ENCODE assay signal across 10 mouse cellular contexts in the genomic region with DNA sequence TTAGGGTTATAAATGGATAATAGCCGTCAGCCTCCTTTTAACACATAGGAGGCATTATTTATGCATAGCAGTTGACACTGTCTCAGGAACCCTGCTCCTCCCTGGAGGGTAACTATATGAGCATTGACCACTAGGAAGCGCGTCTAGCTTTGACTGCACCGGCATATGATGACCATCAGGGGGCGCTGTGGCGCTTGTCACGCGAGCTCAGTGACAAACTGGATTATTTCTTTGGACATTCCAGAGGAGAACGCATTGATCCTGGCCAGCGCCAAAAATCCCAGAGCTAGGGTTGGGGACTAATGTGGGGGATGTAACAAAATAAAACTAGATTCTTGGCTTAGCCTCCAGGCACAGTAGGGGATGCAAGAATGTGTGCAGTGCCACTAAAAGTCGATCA. TPM values are rescaled to one million over a fixed set of nuclear protein-coding genes. Genes with fewer than 3 reads are reported as not detected.
DNase-seq lines count a peak whose midpoint lies in the region; ATAC-seq and TF ChIP-seq lines count a peak whose summit lies in the region.
"Had no signal": no experiment of that assay in that cellular context is flagged by ENCODE, and none has a peak within 500 bp of the region (broad histone marks: within the 10 kb centered on the region; RNA-seq: fewer than 3 reads in every experiment).

No protein-coding gene starts in this region.

- 11% methylated on average over 11 of the region's 11 CpGs for WGBS in neural tube, embryonic 15.5 days
- 11% methylated on average over 11 of the region's 11 CpGs for WGBS in limb, embryonic 10.5 days
- WGBS in neural tube, embryonic 12.5 days: 10% methylated on average over 11 of the region's 11 CpGs

- no peak for ATAC-seq in neural tube, embryonic 15.5 days (ENCODE audit: low FRiP score)
- 0 out of 2 replicates have a peak, but pooled peaks have one; percentile 13 for ATAC-seq in neural tube, embryonic 12.5 days (ENCODE audit: low FRiP score, low read depth)

- H3K27ac ChIP-seq in neural tube, embryonic 15.5 days (replicated peaks): no peak overlapping the region
- no peak overlapping the region for H3K27ac ChIP-seq in gastrocnemius, adult 2 months
- H3K27ac ChIP-seq in limb, embryonic 10.5 days: no peak overlapping the region
- H3K27ac ChIP-seq in neural tube, embryonic 12.5 days: no peak overlapping the region
- H3K27ac ChIP-seq: embryonic facial prominence, embryonic 13.5 days had no signal

- H3K9me3 ChIP-seq in neural tube, embryonic 15.5 days (replicated peaks): no peaks in the 10 kb centered on the region
- H3K9me3 ChIP-seq in limb, embryonic 10.5 days (replicated peaks): no peaks in the 10 kb centered on the region
- H3K9me3 ChIP-seq in neural tube, embryonic 12.5 days: no peaks in the 10 kb centered on the region
- H3K9me3 ChIP-seq: embryonic facial prominence, embryonic 13.5 days had no signal

- intact Hi-C loops in gastrocnemius, adult 2 months (cut with DNase I): loop anchor here (1.0 kb wide), 2 partner anchors 27 to 82 kb away; no protein-coding TSS in a partner anchor

- no peak; the same call in 1 of the 2 replicates for TF ChIP-seq CTCF in gastrocnemius, adult 2 months (IDR thresholded peaks at IDR 0.05)

- no peak overlapping the region for H3K4me3 ChIP-seq in neural tube, embryonic 15.5 days (replicated peaks)
- no peak overlapping the region for H3K4me3 ChIP-seq in gastrocnemius, adult 2 months
- H3K4me3 ChIP-seq in limb, embryonic 10.5 days: no peak overlapping the region
- H3K4me3 ChIP-seq in neural tube, embryonic 12.5 days: no peak overlapping the region
- H3K4me3 ChIP-seq: embryonic facial prominence, embryonic 13.5 days had no signal

- peaks cover 3% of the 10 kb centered on the region; the same call in 1 of the 2 replicates for H3K27me3 ChIP-seq in neural tube, embryonic 15.5 days (replicated peaks)
- peaks cover 28% of the 10 kb centered on the region for H3K27me3 ChIP-seq in limb, embryonic 10.5 days (ENCODE audit: low read depth, poor library complexity, severe bottlenecking)
- no peaks in the 10 kb centered on the region; the same call in 1 of the 2 replicates for H3K27me3 ChIP-seq in neural tube, embryonic 12.5 days (replicated peaks)
- H3K27me3 ChIP-seq: embryonic facial prominence, embryonic 13.5 days had no signal

- no peak overlapping the region for H3K9ac ChIP-seq in neural tube, embryonic 15.5 days (replicated peaks)
- no peak overlapping the region for H3K9ac ChIP-seq in neural tube, embryonic 12.5 days
- H3K9ac ChIP-seq: embryonic facial prominence, embryonic 13.5 days had no signal

- no peaks in the 10 kb centered on the region for H3K4me1 ChIP-seq in neural tube, embryonic 15.5 days
- H3K4me1 ChIP-seq in limb, embryonic 10.5 days: no peaks in the 10 kb centered on the region
- H3K4me1 ChIP-seq in neural tube, embryonic 12.5 days: no peaks in the 10 kb centered on the region

- DNase-seq in neural tube, embryonic 10.5 days (ENCODE audit: extremely low spot score, low spot score): peak; percentile 63
- DNase-seq in cerebellum, adult 11-12 months: peak; percentile 60
- peak; percentile 79 for DNase-seq in gastrocnemius, adult 2 months
- peak; percentile 78 for DNase-seq in kidney, adult 18-20 months
- peak; percentile 83 for DNase-seq in limb, embryonic 10.5 days (ENCODE audit: low spot score)
- DNase-seq in thymus, postnatal 25 days: peak; percentile 56

- H3K4me2 ChIP-seq in neural tube, embryonic 15.5 days: no peak overlapping the region
- H3K4me2 ChIP-seq in neural tube, embryonic 12.5 days (replicated peaks): no peak overlapping the region
- H3K4me2 ChIP-seq: embryonic facial prominence, embryonic 13.5 days had no signal

- H3K36me3 ChIP-seq in neural tube, embryonic 15.5 days: no peaks in the 10 kb centered on the region
- H3K36me3 ChIP-seq in limb, embryonic 10.5 days: no peaks in the 10 kb centered on the region
- no peaks in the 10 kb centered on the region for H3K36me3 ChIP-seq in neural tube, embryonic 12.5 days
- H3K36me3 ChIP-seq: embryonic facial prominence, embryonic 13.5 days had no signal

RNA-seq across cellular contexts. Expression of a gene that starts 35.3 kb away (rescaled TPM):
- polyA plus RNA-seq in neural tube, embryonic 15.5 days (2015; fragmentation: Nextera tagmentation; extraction: Ambion mirVana): 10.7 and 17.8 TPM in 2 replicates
- 10 to 100 TPM; 48.0 to 81.2 TPM for total RNA-seq in gastrocnemius, adult 2 months (2021)
- 6.7 and 10.6 TPM in 2 replicates for polyA plus RNA-seq in limb, embryonic 10.5 days (2016; fragmentation: Nextera tagmentation; extraction: Ambion mirVana)
- 6.1 and 9.9 TPM in 2 replicates for polyA plus RNA-seq in neural tube, embryonic 12.5 days (2016; fragmentation: Nextera tagmentation; extraction: Ambion mirVana)

RNA-seq across cellular contexts. Expression of a gene that starts 43.9 kb away (rescaled TPM):
- 47.7 and 60.7 TPM in 2 replicates for polyA plus RNA-seq in neural tube, embryonic 15.5 days (2015; fragmentation: Nextera tagmentation; extraction: Ambion mirVana)
- 1 to 10 TPM; 3.8 to 4.2 TPM for total RNA-seq in gastrocnemius, adult 2 months (2021)
- 7.9 and 10.4 TPM in 2 replicates for polyA plus RNA-seq in limb, embryonic 10.5 days (2016; fragmentation: Nextera tagmentation; extraction: Ambion mirVana)
- 62.3 and 67.8 TPM in 2 replicates for polyA plus RNA-seq in neural tube, embryonic 12.5 days (2016; fragmentation: Nextera tagmentation; extraction: Ambion mirVana)

RNA-seq across cellular contexts. Expression of a gene that starts 53.6 kb away (rescaled TPM):
- 28.9 and 33.4 TPM in 2 replicates for polyA plus RNA-seq in neural tube, embryonic 15.5 days (2015; fragmentation: Nextera tagmentation; extraction: Ambion mirVana)
- 1 to 10 TPM; 2.3 to 2.8 TPM for total RNA-seq in gastrocnemius, adult 2 months (2021)
- 46.1 and 61.2 TPM in 2 replicates for polyA plus RNA-seq in limb, embryonic 10.5 days (2016; fragmentation: Nextera tagmentation; extraction: Ambion mirVana)
- polyA plus RNA-seq in neural tube, embryonic 12.5 days (2016; fragmentation: Nextera tagmentation; extraction: Ambion mirVana): 68.6 and 68.9 TPM in 2 replicates

RNA-seq across cellular contexts. Expression of a gene that starts 55.0 kb away (rescaled TPM):
- not detected in 2 replicates for polyA plus RNA-seq in neural tube, embryonic 15.5 days (2015; fragmentation: Nextera tagmentation; extraction: Ambion mirVana)
- not detected for total RNA-seq in gastrocnemius, adult 2 months (2021)
- polyA plus RNA-seq in limb, embryonic 10.5 days (2016; fragmentation: Nextera tagmentation; extraction: Ambion mirVana): not detected in 2 replicates
- 0.40 TPM in 1 of 2 replicates, not detected in the other for polyA plus RNA-seq in neural tube, embryonic 12.5 days (2016; fragmentation: Nextera tagmentation; extraction: Ambion mirVana)
- polyA plus RNA-seq: embryonic facial prominence, embryonic 13.5 days; neural tube, embryonic 14.5 days had no signal
